Mouse (Mus musculus) spleen, adult 2 months (tissue): ENCODE measurements around the gene Tenm2.

Source experiments
- CTCF ChIP-seq: fragments of 200-500 bp; IDR thresholded peaks from 2 replicates; pipeline ENCODE4 v1.5.1; 2011; ENCODE audit warnings: mild to moderate bottlenecking, inconsistent platforms; ENCODE audit not compliant: insufficient read depth, insufficient read length, insufficient replicate concordance; ENCODE audit errors: extremely low read depth
- POLR2A ChIP-seq: fragments of 200-500 bp; IDR thresholded peaks from 2 replicates; pipeline ENCODE4 v1.6.1; 2011; ENCODE audit warnings: low read depth, low read length, inconsistent platforms

GRCm38 (mm10) chr11:36337063-36337462 is 898.7 kb downstream of the Tenm2 start:
- no peak for TF ChIP-seq POLR2A
- TF ChIP-seq CTCF = no peak
